Mouse (Mus musculus) G1E (cell line): ENCODE measurements around the gene Rasal2.

Experiments used
- CTCF ChIP-seq: IDR thresholded peaks from 2 replicates; pipeline ENCODE4 v1.5.1; 2012; ENCODE audit warnings: low read depth, low read length, inconsistent platforms, mixed read lengths
- GATA1 ChIP-seq: IDR thresholded peaks from 2 replicates; pipeline ENCODE4 v1.6.1; 2012; ENCODE audit warnings: borderline replicate concordance, low read length, inconsistent platforms, mixed read lengths
- GATA2 ChIP-seq: IDR thresholded peaks from 2 replicates; pipeline ENCODE4 v1.6.1; 2012; ENCODE audit warnings: low read depth, low read length, inconsistent platforms, borderline replicate concordance
- POLR2AphosphoS5 ChIP-seq: IDR thresholded peaks from 2 replicates; pipeline ENCODE4 v1.6.1; 2012; ENCODE audit warnings: low read depth, low read length, inconsistent platforms; ENCODE audit not compliant: insufficient replicate concordance

GRCm38 (mm10) chr1:157230386-157230785 lies 182.0 kb downstream of the Rasal2 start:
- TF ChIP-seq GATA1, result no peak
- TF ChIP-seq CTCF, result no peak
- TF ChIP-seq POLR2AphosphoS5, result no peak
- no peak for TF ChIP-seq GATA2
